ENCODE assay signal across 9 mouse cellular contexts in genomic region chr16:65472472-65473001, GRCm38 (mm10). TPM values are rescaled to one million over a fixed set of nuclear protein-coding genes. Genes with fewer than 3 reads are reported as not detected.
DNase-seq lines count a peak whose midpoint lies in the region; ATAC-seq and TF ChIP-seq lines count a peak whose summit lies in the region.
"Had no signal": no experiment of that assay in that cellular context is flagged by ENCODE, and none has a peak within 500 bp of the region (broad histone marks: within the 10 kb centered on the region; RNA-seq: fewer than 3 reads in every experiment).

No protein-coding gene starts in this region.

- H3K27ac ChIP-seq in kidney, adult 2 months (ENCODE audit: insufficient read depth, low read depth, low read length): no peak overlapping the region
- H3K27ac ChIP-seq in forebrain, embryonic 16.5 days (ENCODE audit: low read length): no peak overlapping the region

- TF ChIP-seq CTCF in kidney, adult 2 months (conservative IDR thresholded peaks at IDR 0.05; ENCODE audit: insufficient read depth, insufficient read length, low read depth, low read length): no peak

- no peak overlapping the region for H3K4me3 ChIP-seq in kidney, adult 2 months (ENCODE audit: insufficient read depth, low read depth, low read length)
- H3K4me3 ChIP-seq in forebrain, embryonic 16.5 days (replicated peaks; ENCODE audit: low read length): no peak overlapping the region

- H3K4me1 ChIP-seq in kidney, adult 2 months (ENCODE audit: control insufficient read depth, insufficient read depth, low read length): no peaks in the 10 kb centered on the region
- H3K4me1 ChIP-seq in forebrain, embryonic 16.5 days (replicated peaks; ENCODE audit: control insufficient read depth, insufficient read depth, low read length): no peaks in the 10 kb centered on the region

- DNase-seq in kidney, adult 2 months: peak; percentile 39
- no peak for DNase-seq in kidney, adult 11 months
- peak; percentile 54 for DNase-seq in CD4-positive, CD25-positive, alpha-beta regulatory T cell, adult 2 months (ENCODE audit: low read depth, low spot score)
- DNase-seq in R1 (ENCODE audit: low read depth, low spot score): peak; percentile 23
- DNase-seq in left cerebral cortex, postnatal 4 days: peak; percentile 13
- peak; percentile 6 for DNase-seq in thymus, postnatal 25 days
- DNase-seq in heart, postnatal 25 days (ENCODE audit: low spot score): no peak

- 17% methylated on average over 5 of the region's 5 CpGs for WGBS in kidney, adult 2 months
- WGBS in forebrain, embryonic 16.5 days: 20% methylated on average over 5 of the region's 5 CpGs

- no peak for TF ChIP-seq POLR2A in kidney, adult 2 months (IDR thresholded peaks at IDR 0.05; ENCODE audit: low read depth, low read length)

- no peaks in the 10 kb centered on the region for H3K27me3 ChIP-seq in kidney, adult 2 months (replicated peaks; ENCODE audit: control insufficient read depth, insufficient read depth, low read length)
- H3K27me3 ChIP-seq in forebrain, embryonic 16.5 days (replicated peaks; ENCODE audit: control insufficient read depth, insufficient read depth, low read length): no peaks in the 10 kb centered on the region

- intact Hi-C loops in left cerebral cortex, postnatal 4 days (cut with DNase I): loop anchor here (5.0 to 10.0 kb wide), 2 partner anchors 98 to 565 kb away; no protein-coding TSS in a partner anchor
- intact Hi-C loops in heart, postnatal 25 days (cut with DNase I): loop anchor here (1.0 to 5.0 kb wide), 3 partner anchors 101 to 715 kb away; no protein-coding TSS in a partner anchor

- no peak overlapping the region for H3K4me2 ChIP-seq in forebrain, embryonic 16.5 days (ENCODE audit: low read length)

- peak; percentile 75 for ATAC-seq in forebrain, embryonic 16.5 days

- no peaks in the 10 kb centered on the region for H3K36me3 ChIP-seq in kidney, adult 2 months (ENCODE audit: control insufficient read depth, insufficient read depth, low read length)
- H3K36me3 ChIP-seq in forebrain, embryonic 16.5 days (ENCODE audit: control insufficient read depth, insufficient read depth): no peaks in the 10 kb centered on the region

- H3K9me3 ChIP-seq in forebrain, embryonic 16.5 days (ENCODE audit: control insufficient read depth, low read length): no peaks in the 10 kb centered on the region

- no peak overlapping the region for H3K9ac ChIP-seq in forebrain, embryonic 16.5 days (replicated peaks; ENCODE audit: low read depth, low read length)

RNA-seq across cellular contexts. Expression of gene Pou1f1, which starts 47.8 kb away (rescaled TPM):
- polyA plus RNA-seq in kidney, adult 2 months (2012; rRNA removed): not detected in 2 replicates
- polyA plus RNA-seq in forebrain, embryonic 16.5 days (2015; fragmentation: Nextera tagmentation; extraction: Ambion mirVana): not detected in 2 replicates
- not detected for total RNA-seq in left cerebral cortex, postnatal 4 days (2021)
- total RNA-seq in heart, postnatal 25 days (2021): not detected
- total RNA-seq: layer of hippocampus, postnatal 25 days had no signal

Comparison
In these comparisons a context has a peak if more than half of its experiments do, and no peak if none do; other contexts are left out.
1. DNase-seq: peak in kidney, adult 2 months (single experiment), CD4-positive, CD25-positive, alpha-beta regulatory T cell, adult 2 months (single experiment), R1 (single experiment), left cerebral cortex, postnatal 4 days (single experiment) and thymus, postnatal 25 days (single experiment); none in kidney, adult 11 months (single experiment) and heart, postnatal 25 days (single experiment).